Mouse (Mus musculus) heart, embryonic 13.5 days (tissue): ENCODE results near the gene Cpne4. TPM values are rescaled to one million over a fixed set of nuclear protein-coding genes. Genes with fewer than 3 reads are reported as not detected.

Experiments used
- ATAC-seq: fragments of 200-750 bp; cut with Nextera tagmentation; 2 replicates; pipeline ENCODE4 v1.8.0; 2017; ENCODE audit warnings: moderate TSS enrichment; ENCODE audit not compliant: insufficient number of reproducible peaks, low FRiP score, low TSS enrichment; ENCODE audit errors: extremely low read depth
- H3K27ac ChIP-seq: fragments of 300-500 bp; sonication (generic); replicated peaks from 2 replicates; pipeline ENCODE4 v1.5.1; 2015; ENCODE audit warnings: moderate library complexity, mild to moderate bottlenecking, inconsistent platforms
- H3K27me3 ChIP-seq: fragments of 300-500 bp; sonication (generic); replicated peaks from 2 replicates; pipeline ENCODE4 v1.6.1; 2015; ENCODE audit warnings: mild to moderate bottlenecking, inconsistent platforms
- H3K36me3 ChIP-seq: fragments of 300-500 bp; sonication (generic); 2 replicates; pipeline ENCODE4 v1.6.1; 2015; ENCODE audit warnings: mild to moderate bottlenecking, inconsistent platforms
- H3K4me1 ChIP-seq: fragments of 300-500 bp; sonication (generic); 2 replicates; pipeline ENCODE4 v1.6.1; 2015; ENCODE audit warnings: inconsistent platforms
- H3K4me2 ChIP-seq: fragments of 300-500 bp; sonication (generic); 2 replicates; pipeline ENCODE4 v1.6.1; 2015; ENCODE audit warnings: inconsistent platforms, mild to moderate bottlenecking, moderate library complexity
- H3K4me3 ChIP-seq: fragments of 300-500 bp; sonication (generic); 2 replicates; pipeline ENCODE4 v1.5.1; 2015; ENCODE audit warnings: moderate library complexity, mild to moderate bottlenecking, inconsistent platforms
- H3K9ac ChIP-seq: fragments of 300-500 bp; sonication (generic); 2 replicates; pipeline ENCODE4 v1.6.1; 2015; ENCODE audit warnings: inconsistent platforms, mild to moderate bottlenecking, moderate library complexity
- H3K9me3 ChIP-seq: fragments of 300-500 bp; sonication (generic); 2 replicates; pipeline ENCODE4 v1.6.1; 2016; ENCODE audit warnings: inconsistent platforms
- WGBS: fragments of 180-500 bp; shearing (Covaris S2); methylation state at CpG from one replicate; pipeline ENCODE4 v1.1.7; 2015; ENCODE audit warnings: mixed read lengths; 5-methylcytosine and 5-hydroxymethylcytosine counted together
- polyA plus RNA-seq: library from polyadenylated mRNA; unstranded; fragments of >200 nt; fragmentation: Nextera tagmentation; extraction: Ambion mirVana; gene quantifications from 2 replicates; pipeline ENCODE4 v1.2.1, GENCODE M21; 2015

Cpne4 gene
- polyA plus RNA-seq, 1 experiment from 2014 or later, result 0.27 TPM

- ATAC-seq, result no peak
- 41% methylated on average over 2 of the region's 2 CpGs for WGBS
Measured at GRCm38 (mm10) chr9:105049636-105050035, 502.6 kb downstream of the Cpne4 start.

GRCm38 (mm10) chr9:105050257-105050656 is 503.2 kb downstream of the Cpne4 start:
- 54% methylated on average over 2 of the region's 2 CpGs for WGBS
- H3K36me3 ChIP-seq, result peaks cover 8% of the 10 kb centered on the region
- H3K9me3 ChIP-seq, result no peaks in the 10 kb centered on the region
- no peak for ATAC-seq
- no peaks in the 10 kb centered on the region; the same call in 1 of the 2 replicates for H3K27me3 ChIP-seq
- no peak overlapping the region for H3K27ac ChIP-seq
- H3K4me2 ChIP-seq, result no peak overlapping the region
- H3K4me3 ChIP-seq, result no peak overlapping the region
- no peak overlapping the region for H3K9ac ChIP-seq
- peaks cover 9% of the 10 kb centered on the region for H3K4me1 ChIP-seq

More at GRCm38 (mm10) chr9:105049636-105050035, 502.6 kb downstream of the Cpne4 start:
- Histone ChIP-seq H3K9me3 (no peaks in the 10 kb centered on the region), H3K9ac (no peak overlapping the region), H3K27me3 (no peaks in the 10 kb centered on the region; the same call in 1 of the 2 replicates), H3K27ac (no peak overlapping the region), H3K4me3 (no peak overlapping the region), H3K4me2 (no peak overlapping the region), H3K4me1 (peaks cover 9% of the 10 kb centered on the region), H3K36me3 (peaks cover 3% of the 10 kb centered on the region)

DNA sequence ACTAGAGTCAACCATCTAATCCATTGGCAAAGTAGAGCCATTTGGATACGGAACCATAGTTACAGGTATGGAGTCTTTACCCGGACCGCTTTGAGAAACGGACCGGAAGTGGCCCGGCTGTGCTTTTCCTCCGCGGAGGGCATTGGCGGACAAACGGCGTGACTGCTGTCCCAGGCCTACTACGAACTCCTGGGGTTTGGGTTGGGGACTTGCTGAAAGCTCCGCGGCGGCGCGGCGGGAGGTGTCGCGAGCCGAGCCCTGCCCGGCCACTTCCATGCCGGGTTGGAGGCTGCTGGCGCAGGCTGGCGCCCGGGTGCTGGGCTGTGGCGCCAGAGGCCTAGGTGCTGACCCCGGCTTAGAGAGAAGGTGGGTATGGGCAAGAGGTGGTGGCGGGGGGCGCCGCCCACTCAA is 506.1 kb downstream of the Cpne4 start, which contains the start of gene Mrpl3:
Mrpl3 (plus strand) TSS at position 93 of the 411 bp plus-strand sequence.
- H3K27me3 ChIP-seq, result no peaks in the 10 kb centered on the region; the same call in 1 of the 2 replicates
- peak within 1 kb of the TSS; percentile 100 for H3K4me3 ChIP-seq
- ATAC-seq, result no peak
- peak within 1 kb of the TSS; percentile 83 for H3K27ac ChIP-seq
- peaks cover 35% of the 10 kb centered on the region for H3K36me3 ChIP-seq
- under 1% methylated on average over 31 of the region's 31 CpGs for WGBS
- no peaks in the 10 kb centered on the region for H3K9me3 ChIP-seq
- peak within 1 kb of the TSS; percentile 99 for H3K9ac ChIP-seq
- H3K4me2 ChIP-seq, result peak within 1 kb of the TSS; percentile 82
- peaks cover 9% of the 10 kb centered on the region for H3K4me1 ChIP-seq

GRCm38 (mm10) chr9:105053812-105054211 is 506.7 kb downstream of the Cpne4 start:
- peaks cover 42% of the 10 kb centered on the region for H3K36me3 ChIP-seq
- H3K9me3 ChIP-seq, result no peaks in the 10 kb centered on the region
- peak overlapping the region; percentile 100 for H3K4me3 ChIP-seq
- ATAC-seq, result no peak
- peak overlapping the region; percentile 82 for H3K4me2 ChIP-seq
- peaks cover 9% of the 10 kb centered on the region for H3K4me1 ChIP-seq
- WGBS, result 39% methylated on average over 4 of the region's 4 CpGs
- peak overlapping the region; percentile 99 for H3K9ac ChIP-seq
- no peaks in the 10 kb centered on the region; the same call in 1 of the 2 replicates for H3K27me3 ChIP-seq
- peak overlapping the region; percentile 83; the same call in 1 of the 2 replicates for H3K27ac ChIP-seq

GRCm38 (mm10) chr9:105069106-105069505 is 522.0 kb downstream of the Cpne4 start:
- Histone ChIP-seq H3K9me3 (no peaks in the 10 kb centered on the region), H3K4me1 (no peaks in the 10 kb centered on the region), H3K4me2 (no peak overlapping the region), H3K4me3 (no peak overlapping the region), H3K27ac (no peak overlapping the region), H3K36me3 (peaks cover 94% of the 10 kb centered on the region), H3K27me3 (no peaks in the 10 kb centered on the region), H3K9ac (no peak overlapping the region)
- 91% methylated on average over 10 of the region's 10 CpGs for WGBS
- ATAC-seq, result no peak

GRCm38 (mm10) chr9:105072991-105073748 is 526.1 kb downstream of the Cpne4 start:
- no peak overlapping the region for H3K9ac ChIP-seq
- no peak overlapping the region for H3K4me3 ChIP-seq
- no peaks in the 10 kb centered on the region for H3K4me1 ChIP-seq
- no peaks in the 10 kb centered on the region for H3K27me3 ChIP-seq
- no peak for ATAC-seq
- H3K36me3 ChIP-seq, result peaks cover 94% of the 10 kb centered on the region
- no peak overlapping the region for H3K4me2 ChIP-seq
- WGBS, result 79% methylated on average over 4 of the region's 4 CpGs
- no peaks in the 10 kb centered on the region for H3K9me3 ChIP-seq
- H3K27ac ChIP-seq, result no peak overlapping the region

GRCm38 (mm10) chr9:105074851-105075250 is 527.8 kb downstream of the Cpne4 start:
- Histone ChIP-seq H3K4me3 (no peak overlapping the region), H3K9me3 (no peaks in the 10 kb centered on the region), H3K27ac (no peak overlapping the region), H3K9ac (no peak overlapping the region), H3K36me3 (peaks cover 87% of the 10 kb centered on the region), H3K4me2 (no peak overlapping the region), H3K27me3 (no peaks in the 10 kb centered on the region), H3K4me1 (no peaks in the 10 kb centered on the region)
- WGBS, result 91% methylated on average over 8 of the region's 8 CpGs
- no peak for ATAC-seq

GRCm38 (mm10) chr9:105076756-105077424 is 529.8 kb downstream of the Cpne4 start:
- peaks cover 72% of the 10 kb centered on the region for H3K36me3 ChIP-seq
- no peaks in the 10 kb centered on the region for H3K9me3 ChIP-seq
- H3K4me2 ChIP-seq, result no peak overlapping the region
- H3K9ac ChIP-seq, result no peak overlapping the region
- no peaks in the 10 kb centered on the region for H3K4me1 ChIP-seq
- no peak overlapping the region for H3K4me3 ChIP-seq
- no peaks in the 10 kb centered on the region for H3K27me3 ChIP-seq
- no peak overlapping the region for H3K27ac ChIP-seq
- WGBS, result 85% methylated on average over 13 of the region's 13 CpGs
- no peak for ATAC-seq

DNA sequence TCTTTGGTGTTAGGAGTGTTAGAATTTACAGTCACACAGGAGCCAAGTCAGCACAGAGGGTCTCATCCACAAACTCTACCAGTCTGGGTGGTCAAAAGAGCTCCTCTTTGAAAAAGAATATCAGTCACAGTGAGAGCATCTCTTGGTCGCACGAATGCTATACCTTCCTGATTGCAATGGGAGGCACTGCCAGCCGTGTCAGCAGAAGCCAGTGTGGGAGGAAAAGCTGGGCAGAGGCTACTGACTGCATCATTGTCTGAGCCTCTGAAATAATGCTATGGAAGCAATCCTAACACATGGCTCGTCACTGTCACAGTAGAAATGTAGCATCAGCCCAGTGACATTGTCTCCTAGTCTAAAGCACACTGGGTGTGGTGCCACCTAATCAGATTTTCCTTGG is 531.4 kb downstream of the Cpne4 start:
- Histone ChIP-seq H3K4me1 (no peaks in the 10 kb centered on the region), H3K4me3 (no peak overlapping the region), H3K27ac (no peak overlapping the region), H3K4me2 (no peak overlapping the region), H3K9ac (no peak overlapping the region), H3K9me3 (no peaks in the 10 kb centered on the region), H3K36me3 (peaks cover 56% of the 10 kb centered on the region), H3K27me3 (no peaks in the 10 kb centered on the region)
- no peak for ATAC-seq
- 83% methylated on average over 4 of the region's 4 CpGs for WGBS

DNA sequence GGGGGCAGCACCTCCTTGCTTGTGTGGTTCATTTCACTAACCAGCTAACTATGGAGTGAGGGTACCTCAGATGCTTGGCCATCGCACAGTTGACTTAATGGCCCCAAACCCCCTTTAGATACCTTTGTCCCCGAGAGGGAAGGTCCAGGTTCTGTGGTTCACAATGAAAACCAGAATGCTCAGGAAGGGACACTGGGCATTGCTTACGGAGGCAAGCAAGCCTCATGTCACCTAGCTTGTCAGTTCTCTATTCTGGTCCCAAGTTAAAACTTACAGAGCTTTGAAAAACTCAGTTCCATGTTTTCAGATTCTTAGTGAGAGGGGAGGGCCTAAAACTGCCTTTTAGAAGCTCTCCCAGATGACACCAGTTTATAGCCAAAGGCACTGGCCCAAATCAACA is 533.2 kb downstream of the Cpne4 start:
- no peak overlapping the region for H3K27ac ChIP-seq
- ATAC-seq, result no peak
- no peak overlapping the region for H3K4me3 ChIP-seq
- H3K27me3 ChIP-seq, result no peaks in the 10 kb centered on the region
- no peak overlapping the region for H3K9ac ChIP-seq
- no peak overlapping the region for H3K4me2 ChIP-seq
- peaks cover 39% of the 10 kb centered on the region for H3K36me3 ChIP-seq
- WGBS, result 80% methylated on average over 3 of the region's 3 CpGs
- no peaks in the 10 kb centered on the region for H3K4me1 ChIP-seq
- no peaks in the 10 kb centered on the region for H3K9me3 ChIP-seq
